Mouse (Mus musculus) spleen, postnatal 36 days (tissue): ENCODE measurements at regions not wholly inside any gene's neighbourhood (a gene's known extent, or its start where the extent isn't known, plus 50 kb on each side); places are given as distances from the start of the nearest gene placed in this dataset.
A peak's percentile ranks its signal among the peaks of the same experiment; 100 is the strongest.
"Not testable (repeated sequence)": the region's sequence is repeated elsewhere in the genome, so short reads cannot be mapped to it uniquely, and the experiment has no call there.

Source experiments
- DNase-seq, 2 experiments: peaks; one replicate each; pipeline ENCODE4 v3.0.0; 2022; ENCODE audit warnings: low spot score in 2 of 2, mixed read lengths in 1 of 2

GRCm38 (mm10) chr7:118320307-118320706, 76.8 kb upstream of the Smg1 start:
- DNase-seq, result no peak

- no peak for DNase-seq
These were observed 75.1 kb upstream of the Smg1 start for GRCm38 (mm10) chr7:118318432-118319135.

- DNase-seq, result not testable (repeated sequence)
These were observed 71.4 kb upstream of the Smg1 start for GRCm38 (mm10) chr7:118314886-118315285.

- no peak for DNase-seq
These were observed 70.8 kb upstream of the Smg1 start for GRCm38 (mm10) chr7:118314228-118314658.

GRCm38 (mm10) chr7:118313818-118314217, 70.3 kb upstream of the Smg1 start:
- DNase-seq, result no peak

- DNase-seq, result no peak
These were observed 66.3 kb upstream of the Smg1 start for GRCm38 (mm10) chr7:118309733-118310132.

- DNase-seq, result no peak
These were observed 65.4 kb upstream of the Smg1 start for GRCm38 (mm10) chr7:118308882-118309281.

- peak; percentile 47 to 67 for DNase-seq
These were observed 61.3 kb upstream of the Smg1 start for GRCm38 (mm10) chr7:118304812-118305211.

GRCm38 (mm10) chr7:118304338-118304737, 60.9 kb upstream of the Smg1 start:
- no peak for DNase-seq

GRCm38 (mm10) chr7:118303921-118304320, 60.5 kb upstream of the Smg1 start:
- DNase-seq, result no peak

GRCm38 (mm10) chr7:118300678-118301342, 57.3 kb upstream of the Smg1 start:
- no peak for DNase-seq

- peak; percentile 48 for DNase-seq
These were observed 54.1 kb upstream of the Smg1 start for GRCm38 (mm10) chr7:118297613-118298012.

GRCm38 (mm10) chr7:118296856-118297518, 53.5 kb upstream of the Smg1 start:
- DNase-seq, result no peak

GRCm38 (mm10) chr7:118295855-118296254, 52.4 kb upstream of the Smg1 start:
- DNase-seq, result no peak

GRCm38 (mm10) chr7:118295275-118295674, 51.8 kb upstream of the Smg1 start:
- DNase-seq, result peak in 1 of 2 experiments; percentile 42

GRCm38 (mm10) chr7:118294637-118295036, 51.2 kb upstream of the Smg1 start:
- DNase-seq, result peak; percentile 74
